Mouse (Mus musculus): ENCODE measurements at regions not wholly inside any gene's neighbourhood (a gene's known extent, or its start where the extent isn't known, plus 50 kb on each side); places are given as distances from the start of the nearest gene placed in this dataset.
A peak's percentile ranks its signal among the peaks of the same experiment; 100 is the strongest.
"Not testable (repeated sequence)": the region's sequence is repeated elsewhere in the genome, so short reads cannot be mapped to it uniquely, and the experiment has no call there.

GRCm38 (mm10) chr17:17293932-17294534 lies 80.1 kb upstream of the Riok2 start:
- Histone ChIP-seq H3K9ac (ENCODE audit: low read length) (peak overlapping the region; percentile 30; the same call in 1 of the 2 replicates), H3K4me2 (peak overlapping the region; percentile 35; the same call in 1 of the 2 replicates), H3K4me3 (ENCODE audit: low read depth, low read length) (peak overlapping the region; percentile 43)
- 0% methylated on average over 13 of the region's 13 CpGs for WGBS
- not testable (repeated sequence) for H3K4me1 ChIP-seq (ENCODE audit: control insufficient read depth, insufficient read depth, low read length); H3K9me3 ChIP-seq (ENCODE audit: control insufficient read depth, low read length); H3K27me3 ChIP-seq (ENCODE audit: control insufficient read depth, insufficient read depth, low read length); H3K36me3 ChIP-seq (ENCODE audit: control insufficient read depth, insufficient read depth, low read length); H3K27ac ChIP-seq (ENCODE audit: low read depth, low read length)
- DNase-seq (ENCODE audit: low spot score, missing footprints) (peak; percentile 98), ATAC-seq (ENCODE audit: low FRiP score) (peak; percentile 99)

GRCm38 (mm10) chr17:17295037-17295436 lies 79.1 kb upstream of the Riok2 start:
- not testable (repeated sequence) for H3K27me3 ChIP-seq (ENCODE audit: control insufficient read depth, insufficient read depth, low read length); H3K9me3 ChIP-seq (ENCODE audit: control insufficient read depth, low read length); H3K9ac ChIP-seq (ENCODE audit: low read length); H3K27ac ChIP-seq (ENCODE audit: low read depth, low read length); ATAC-seq (ENCODE audit: low FRiP score); H3K4me1 ChIP-seq (ENCODE audit: control insufficient read depth, insufficient read depth, low read length); H3K36me3 ChIP-seq (ENCODE audit: control insufficient read depth, insufficient read depth, low read length); DNase-seq (ENCODE audit: low spot score, missing footprints); H3K4me3 ChIP-seq (ENCODE audit: low read depth, low read length)
- peak overlapping the region; percentile 35; the same call in 1 of the 2 replicates for H3K4me2 ChIP-seq
- 10% methylated on average over 1 of the region's 1 CpGs for WGBS

DNA sequence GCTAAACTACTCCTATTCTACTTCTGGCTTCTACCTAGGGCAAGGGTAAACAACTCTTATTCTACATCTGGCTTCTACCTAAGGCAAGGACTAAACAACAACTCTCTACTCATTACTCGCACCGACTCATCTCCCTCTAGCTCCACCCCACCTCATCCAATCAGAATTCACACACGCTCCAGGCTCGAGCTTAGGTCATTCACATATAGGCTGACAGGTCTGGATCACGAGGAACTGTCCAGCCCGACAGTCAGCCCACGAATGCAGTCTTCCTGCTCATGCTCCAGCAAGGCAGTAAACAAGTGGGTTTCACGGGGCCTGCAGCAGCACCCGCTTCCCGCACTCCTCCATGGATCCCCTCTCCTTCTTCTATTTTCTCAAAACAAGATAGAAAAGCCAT lies 70.6 kb upstream of the Riok2 start:
- not testable (repeated sequence) for H3K9ac ChIP-seq (ENCODE audit: low read length); H3K27ac ChIP-seq (ENCODE audit: low read depth, low read length); ATAC-seq (ENCODE audit: low FRiP score); H3K4me3 ChIP-seq (ENCODE audit: low read depth, low read length); H3K27me3 ChIP-seq (ENCODE audit: control insufficient read depth, insufficient read depth, low read length); H3K36me3 ChIP-seq (ENCODE audit: control insufficient read depth, insufficient read depth, low read length); H3K4me1 ChIP-seq (ENCODE audit: control insufficient read depth, insufficient read depth, low read length); H3K4me2 ChIP-seq; H3K9me3 ChIP-seq (ENCODE audit: control insufficient read depth, low read length); DNase-seq (ENCODE audit: low spot score, missing footprints)
- 92% methylated on average over 10 of the region's 10 CpGs for WGBS

Measured in midbrain, embryonic 11.5 days (tissue).